Comparison of ENCODE assay signal across 27 mouse cellular contexts in the genomic region with DNA sequence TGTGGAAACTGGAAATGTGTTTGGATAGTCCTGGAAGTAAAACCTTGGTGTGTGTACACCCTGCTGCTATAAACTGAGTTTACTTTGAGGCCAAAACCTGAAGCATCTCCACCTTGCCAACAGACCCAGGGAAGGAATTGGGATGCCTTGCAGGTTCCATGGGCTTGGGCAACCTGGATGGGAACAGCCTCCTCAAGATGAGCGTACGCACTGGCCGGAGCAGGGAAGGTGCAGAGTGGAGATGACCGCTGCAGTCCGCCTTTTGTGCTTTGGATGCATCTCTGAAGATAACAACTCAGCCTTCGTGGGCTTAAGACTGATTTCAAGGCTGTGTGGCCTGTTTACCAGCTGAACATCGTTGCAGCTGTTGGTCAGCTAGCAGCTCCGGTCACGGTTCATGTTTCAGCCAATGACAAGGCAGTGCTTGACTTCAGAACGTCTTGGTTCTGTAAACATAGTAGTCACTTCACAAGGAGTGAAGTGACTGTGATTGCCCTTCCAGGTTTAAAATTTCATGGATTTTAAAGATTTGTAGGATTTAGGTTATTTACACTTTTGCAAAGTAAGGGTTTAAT. TPM values are rescaled to one million over a fixed set of nuclear protein-coding genes. Genes with fewer than 3 reads are reported as not detected.
A peak's percentile ranks its signal among the peaks of the same experiment; 100 is the strongest.
DNase-seq lines count a peak whose midpoint lies in the region; ATAC-seq and TF ChIP-seq lines count a peak whose summit lies in the region.
"Had no signal": no experiment of that assay in that cellular context is flagged by ENCODE, and none has a peak within 500 bp of the region (broad histone marks: within the 10 kb centered on the region; RNA-seq: fewer than 3 reads in every experiment).

No protein-coding gene starts in this region.

- no peak overlapping the region for H3K4me2 ChIP-seq in limb, embryonic 12.5 days
- no peak overlapping the region for H3K4me2 ChIP-seq in midbrain, embryonic 14.5 days (ENCODE audit: low read length)
- H3K4me2 ChIP-seq: forebrain, embryonic 15.5 days; heart, embryonic 15.5 days; hindbrain, embryonic 13.5 days; midbrain, embryonic 11.5 days had no signal

- no peak overlapping the region for H3K9ac ChIP-seq in limb, embryonic 12.5 days (replicated peaks)
- no peak overlapping the region for H3K9ac ChIP-seq in midbrain, embryonic 14.5 days (replicated peaks; ENCODE audit: low read length)
- H3K9ac ChIP-seq: forebrain, embryonic 15.5 days; heart, embryonic 15.5 days; hindbrain, embryonic 13.5 days had no signal

- H3K27me3 ChIP-seq in limb, embryonic 12.5 days, result no peaks in the 10 kb centered on the region
- H3K27me3 ChIP-seq in limb, embryonic 10.5 days (ENCODE audit: low read depth, poor library complexity, severe bottlenecking), result no peaks in the 10 kb centered on the region
- no peaks in the 10 kb centered on the region for H3K27me3 ChIP-seq in midbrain, embryonic 14.5 days (ENCODE audit: control insufficient read depth, insufficient read depth, low read length)
- H3K27me3 ChIP-seq: forebrain, embryonic 15.5 days; heart, embryonic 15.5 days; hindbrain, embryonic 13.5 days had no signal

- H3K4me1 ChIP-seq in limb, embryonic 12.5 days (replicated peaks), result peaks cover 30% of the 10 kb centered on the region
- H3K4me1 ChIP-seq in limb, embryonic 10.5 days, result peaks cover 21% of the 10 kb centered on the region
- peaks cover 13% of the 10 kb centered on the region for H3K4me1 ChIP-seq in embryonic fibroblast, embryonic 13.5 days (ENCODE audit: control insufficient read depth, insufficient read depth, low read length)
- H3K4me1 ChIP-seq in midbrain, embryonic 14.5 days (ENCODE audit: control insufficient read depth, insufficient read depth, low read length), result peaks cover 15% of the 10 kb centered on the region

- no peak for TF ChIP-seq CTCF in embryonic fibroblast, embryonic 13.5 days (IDR thresholded peaks at IDR 0.05; ENCODE audit: borderline replicate concordance, insufficient read depth, low read length)

- no peak for ATAC-seq in limb, embryonic 12.5 days (ENCODE audit: insufficient number of reproducible peaks, insufficient read depth, low FRiP score, low TSS enrichment, low read depth)
- no peak for ATAC-seq in midbrain, embryonic 14.5 days (ENCODE audit: low FRiP score, low TSS enrichment)
- ATAC-seq: CD4-positive, CD25-positive, alpha-beta regulatory T cell, adult 4 months; forebrain, embryonic 15.5 days; lung, postnatal 0 days had no signal

- 74% methylated on average over 10 of the region's 10 CpGs for WGBS in limb, embryonic 12.5 days
- 84% methylated on average over 10 of the region's 10 CpGs for WGBS in limb, embryonic 10.5 days
- 86% methylated on average over 10 of the region's 10 CpGs for WGBS in midbrain, embryonic 14.5 days

- peaks cover 39% of the 10 kb centered on the region for H3K36me3 ChIP-seq in limb, embryonic 12.5 days
- peaks cover 52% of the 10 kb centered on the region for H3K36me3 ChIP-seq in limb, embryonic 10.5 days
- H3K36me3 ChIP-seq in midbrain, embryonic 14.5 days (ENCODE audit: control insufficient read depth, insufficient read depth, low read length), result peaks cover 24% of the 10 kb centered on the region

- no peak overlapping the region for H3K4me3 ChIP-seq in limb, embryonic 12.5 days (replicated peaks)
- H3K4me3 ChIP-seq in limb, embryonic 10.5 days, result no peak overlapping the region
- H3K4me3 ChIP-seq in embryonic fibroblast, embryonic 13.5 days (ENCODE audit: insufficient read depth, low read length), result no peak overlapping the region
- no peak overlapping the region for H3K4me3 ChIP-seq in midbrain, embryonic 14.5 days (replicated peaks; ENCODE audit: low read depth, low read length)
- H3K4me3 ChIP-seq: forebrain, embryonic 15.5 days; heart, embryonic 15.5 days; hindbrain, embryonic 13.5 days; left cerebral cortex, adult 2 months had no signal

- DNase-seq in limb, embryonic 10.5 days (ENCODE audit: low spot score), result no peak
- DNase-seq in 416B (ENCODE audit: low read depth), result peak; percentile 77
- peak; percentile 67 for DNase-seq in A20 (ENCODE audit: low read depth, low spot score)
- no peak for DNase-seq in midbrain, embryonic 14.5 days
- no peak for DNase-seq in kidney, postnatal 36 days
- DNase-seq in thymus, postnatal 36 days, result no peak
- DNase-seq: adrenal gland, adult 2 months; cerebellum, adult 11 months; cerebellum, postnatal 10 days; gastrocnemius, postnatal 14 days; heart, adult 18-20 months; heart, postnatal 36 days; kidney, adult 11 months had no signal

- TF ChIP-seq POLR2A in embryonic fibroblast, embryonic 13.5 days (IDR thresholded peaks at IDR 0.05; ENCODE audit: low read depth, low read length), result peak; percentile 4; the same call in 1 of the 2 replicates

- H3K9me3 ChIP-seq in limb, embryonic 12.5 days, result no peaks in the 10 kb centered on the region
- no peaks in the 10 kb centered on the region for H3K9me3 ChIP-seq in limb, embryonic 10.5 days (replicated peaks)
- H3K9me3 ChIP-seq in midbrain, embryonic 14.5 days (ENCODE audit: control insufficient read depth, low read length), result no peaks in the 10 kb centered on the region
- H3K9me3 ChIP-seq: forebrain, embryonic 15.5 days; heart, embryonic 15.5 days; hindbrain, embryonic 13.5 days had no signal

- peak overlapping the region; percentile 50; the same call in 1 of the 2 replicates for H3K27ac ChIP-seq in limb, embryonic 12.5 days
- no peak overlapping the region for H3K27ac ChIP-seq in limb, embryonic 10.5 days
- no peak overlapping the region for H3K27ac ChIP-seq in embryonic fibroblast, embryonic 13.5 days (ENCODE audit: insufficient read depth, low read length)
- no peak overlapping the region for H3K27ac ChIP-seq in midbrain, embryonic 14.5 days (replicated peaks; ENCODE audit: low read depth, low read length)
- H3K27ac ChIP-seq: forebrain, embryonic 15.5 days; heart, embryonic 15.5 days; hindbrain, embryonic 13.5 days; kidney, postnatal 0 days; left cerebral cortex, adult 2 months; macrophage had no signal

RNA-seq across cellular contexts. Expression of a gene that starts 5.5 kb away (rescaled TPM):
- 41.7 and 42.3 TPM in 2 replicates for polyA plus RNA-seq in limb, embryonic 12.5 days (2016; fragmentation: Nextera tagmentation; extraction: Ambion mirVana)
- polyA plus RNA-seq in limb, embryonic 10.5 days (2016; fragmentation: Nextera tagmentation; extraction: Ambion mirVana), result 55.4 and 60.0 TPM in 2 replicates
- 32.1 and 38.9 TPM in 2 replicates for polyA plus RNA-seq in embryonic fibroblast, embryonic 13.5 days (2011; ENCODE audit: insufficient read length, low read depth, missing spikeins)
- 47.7 and 48.7 TPM in 2 replicates for polyA plus RNA-seq in midbrain, embryonic 14.5 days (2014; fragmentation: Nextera tagmentation; extraction: Ambion mirVana)

RNA-seq across cellular contexts. Expression of a gene that starts 10.4 kb away (rescaled TPM):
- 0.18 and 0.51 TPM in 2 replicates for polyA plus RNA-seq in limb, embryonic 12.5 days (2016; fragmentation: Nextera tagmentation; extraction: Ambion mirVana)
- polyA plus RNA-seq in limb, embryonic 10.5 days (2016; fragmentation: Nextera tagmentation; extraction: Ambion mirVana), result 0.20 TPM in 1 of 2 replicates, not detected in the other
- polyA plus RNA-seq in embryonic fibroblast, embryonic 13.5 days (2011; ENCODE audit: insufficient read length, low read depth, missing spikeins), result 0.53 and 3.5 TPM in 2 replicates
- polyA plus RNA-seq in midbrain, embryonic 14.5 days (2014; fragmentation: Nextera tagmentation; extraction: Ambion mirVana), result not detected in 2 replicates
- polyA plus RNA-seq: CD4-positive, CD25-positive, alpha-beta regulatory T cell, adult 4 months; embryonic facial prominence, embryonic 11.5 days; heart, embryonic 15.5 days; macrophage; neural tube, embryonic 11.5 days; stomach, embryonic 14.5 days had no signal

RNA-seq across cellular contexts. Expression of a gene that starts 47.6 kb away (rescaled TPM):
- polyA plus RNA-seq in limb, embryonic 12.5 days (2016; fragmentation: Nextera tagmentation; extraction: Ambion mirVana), result 13.4 and 18.2 TPM in 2 replicates
- 16.8 and 19.3 TPM in 2 replicates for polyA plus RNA-seq in limb, embryonic 10.5 days (2016; fragmentation: Nextera tagmentation; extraction: Ambion mirVana)
- 125 and 185 TPM in 2 replicates for polyA plus RNA-seq in embryonic fibroblast, embryonic 13.5 days (2011; ENCODE audit: insufficient read length, low read depth, missing spikeins)
- 42.0 and 54.0 TPM in 2 replicates for polyA plus RNA-seq in midbrain, embryonic 14.5 days (2014; fragmentation: Nextera tagmentation; extraction: Ambion mirVana)

Comparison
In these comparisons a context has a peak if more than half of its experiments do, and no peak if none do; other contexts are left out.
1. DNase-seq: peak in 416B (single experiment) and A20 (single experiment); none in limb, embryonic 10.5 days (single experiment), midbrain, embryonic 14.5 days (single experiment), kidney, postnatal 36 days (0 of 2) and thymus, postnatal 36 days (0 of 2).